In genomic region chr2:70379939-70380338, GRCm38 (mm10) we compare ENCODE assay signal across 29 mouse cellular contexts.
DNase-seq lines count a peak whose midpoint lies in the region; ATAC-seq and TF ChIP-seq lines count a peak whose summit lies in the region.
"Had no signal": no experiment of that assay in that cellular context is flagged by ENCODE, and none has a peak within 500 bp of the region (broad histone marks: within the 10 kb centered on the region; RNA-seq: fewer than 3 reads in every experiment).

No protein-coding gene starts in this region.

- in situ Hi-C loops in ES-E14 (cut with MboI; ENCODE audit: low sequenced_read_pairs in 2 of 2, unreplicated experiment in 2 of 2): no loop called here

- no peak overlapping the region for H3K4me2 ChIP-seq in kidney, postnatal 0 days (ENCODE audit: low read length)
- peak overlapping the region; percentile 37 for H3K4me2 ChIP-seq in lung, embryonic 14.5 days
- no peak overlapping the region for H3K4me2 ChIP-seq in embryonic facial prominence, embryonic 11.5 days (ENCODE audit: low read depth, low read length)
- no peak overlapping the region for H3K4me2 ChIP-seq in hindbrain, embryonic 16.5 days (ENCODE audit: low read length)
- H3K4me2 ChIP-seq: embryonic facial prominence, embryonic 15.5 days; forebrain, embryonic 12.5 days; heart, embryonic 15.5 days; hindbrain, embryonic 12.5 days; midbrain, embryonic 13.5 days; neural tube, embryonic 13.5 days had no signal

- H3K9me3 ChIP-seq in kidney, postnatal 0 days (replicated peaks; ENCODE audit: low read length): no peaks in the 10 kb centered on the region
- H3K9me3 ChIP-seq in lung, embryonic 14.5 days (ENCODE audit: low read depth, low read length): no peaks in the 10 kb centered on the region
- H3K9me3 ChIP-seq in ES-E14 (ENCODE audit: control insufficient read depth, insufficient read depth, low read depth, low read length): no peaks in the 10 kb centered on the region
- H3K9me3 ChIP-seq in embryonic facial prominence, embryonic 11.5 days (replicated peaks; ENCODE audit: control insufficient read depth, low read length): no peaks in the 10 kb centered on the region
- H3K9me3 ChIP-seq in hindbrain, embryonic 16.5 days (ENCODE audit: control insufficient read depth, low read length): no peaks in the 10 kb centered on the region
- H3K9me3 ChIP-seq: embryonic facial prominence, embryonic 15.5 days; forebrain, embryonic 12.5 days; G1E; heart, embryonic 15.5 days; hindbrain, embryonic 12.5 days; midbrain, embryonic 13.5 days; neural tube, embryonic 13.5 days had no signal

- no peaks in the 10 kb centered on the region for H3K36me3 ChIP-seq in kidney, postnatal 0 days (ENCODE audit: insufficient read depth, low read length)
- no peaks in the 10 kb centered on the region for H3K36me3 ChIP-seq in lung, embryonic 14.5 days (ENCODE audit: insufficient read depth)
- H3K36me3 ChIP-seq in ES-E14 (ENCODE audit: control insufficient read depth, insufficient read depth, low read length, poor library complexity, severe bottlenecking): no peaks in the 10 kb centered on the region
- H3K36me3 ChIP-seq in embryonic facial prominence, embryonic 11.5 days (replicated peaks; ENCODE audit: control insufficient read depth, insufficient read depth, low read depth, low read length): no peaks in the 10 kb centered on the region
- no peaks in the 10 kb centered on the region for H3K36me3 ChIP-seq in hindbrain, embryonic 16.5 days (ENCODE audit: control insufficient read depth, insufficient read depth, low read length)
- H3K36me3 ChIP-seq: embryonic facial prominence, embryonic 15.5 days; forebrain, embryonic 12.5 days; G1E; heart, embryonic 15.5 days; hindbrain, embryonic 12.5 days; midbrain, embryonic 13.5 days; neural tube, embryonic 13.5 days had no signal

- no peak for ATAC-seq in kidney, postnatal 0 days (replicated peaks; ENCODE audit: low FRiP score, low read depth)
- ATAC-seq in lung, embryonic 14.5 days (ENCODE audit: insufficient read depth): peak; percentile 83; the same call in 1 of the 2 replicates
- no peak for ATAC-seq in embryonic facial prominence, embryonic 11.5 days (replicated peaks; ENCODE audit: insufficient number of reproducible peaks, low FRiP score, low TSS enrichment, low read depth)
- no peak for ATAC-seq in hindbrain, embryonic 16.5 days
- ATAC-seq: forebrain, postnatal 0 days; midbrain, embryonic 13.5 days had no signal

- H3K27me3 ChIP-seq in kidney, postnatal 0 days (ENCODE audit: insufficient read depth, low read length): no peaks in the 10 kb centered on the region
- no peaks in the 10 kb centered on the region for H3K27me3 ChIP-seq in lung, embryonic 14.5 days (ENCODE audit: insufficient read depth, low read length)
- no peaks in the 10 kb centered on the region for H3K27me3 ChIP-seq in embryonic facial prominence, embryonic 11.5 days (ENCODE audit: control insufficient read depth, insufficient read depth, low read length)
- no peaks in the 10 kb centered on the region for H3K27me3 ChIP-seq in hindbrain, embryonic 16.5 days (replicated peaks; ENCODE audit: control insufficient read depth, insufficient read depth, low read length)
- H3K27me3 ChIP-seq: embryonic facial prominence, embryonic 15.5 days; heart, embryonic 15.5 days; hindbrain, embryonic 12.5 days; midbrain, embryonic 13.5 days; neural tube, embryonic 13.5 days had no signal

- H3K4me1 ChIP-seq in kidney, postnatal 0 days (replicated peaks; ENCODE audit: insufficient read depth, low read length): no peaks in the 10 kb centered on the region
- H3K4me1 ChIP-seq in lung, embryonic 14.5 days (ENCODE audit: insufficient read depth): peaks cover 16% of the 10 kb centered on the region
- 0 out of 4 replicates have a peak, but pooled peaks cover 0 to 1% of the 10 kb centered on the region in 2 experiments for H3K4me1 ChIP-seq in ES-E14 (ENCODE audit: control insufficient read depth in 2 of 2, insufficient read depth in 2 of 2, low read length in 2 of 2, poor library complexity in 1 of 2)
- no peaks in the 10 kb centered on the region for H3K4me1 ChIP-seq in embryonic facial prominence, embryonic 11.5 days (ENCODE audit: control insufficient read depth, insufficient read depth, low read length)
- H3K4me1 ChIP-seq in hindbrain, embryonic 16.5 days (ENCODE audit: control insufficient read depth, insufficient read depth, low read depth, low read length): no peaks in the 10 kb centered on the region
- H3K4me1 ChIP-seq: hindbrain, embryonic 12.5 days; midbrain, embryonic 13.5 days; neural tube, embryonic 13.5 days had no signal

- TF ChIP-seq CTCF in kidney, postnatal 0 days (IDR thresholded peaks at IDR 0.05; ENCODE audit: low read depth): no peak
- no peak for TF ChIP-seq CTCF in lung, embryonic 14.5 days (IDR thresholded peaks at IDR 0.05; ENCODE audit: low read depth)

- WGBS in kidney, postnatal 0 days: 6% methylated on average over 6 of the region's 6 CpGs
- WGBS in lung, embryonic 14.5 days: 4% methylated on average over 6 of the region's 6 CpGs
- WGBS in embryonic facial prominence, embryonic 11.5 days: 22% methylated on average over 6 of the region's 6 CpGs
- WGBS in hindbrain, embryonic 16.5 days: 44% methylated on average over 6 of the region's 6 CpGs

- H3K9ac ChIP-seq in kidney, postnatal 0 days (ENCODE audit: low read depth, low read length): no peak overlapping the region
- no peak overlapping the region for H3K9ac ChIP-seq in lung, embryonic 14.5 days
- H3K9ac ChIP-seq in ES-E14 (ENCODE audit: insufficient read depth, low read depth, low read length, poor library complexity, severe bottlenecking): no peak overlapping the region
- H3K9ac ChIP-seq in embryonic facial prominence, embryonic 11.5 days (replicated peaks; ENCODE audit: low read length): no peak overlapping the region
- H3K9ac ChIP-seq in hindbrain, embryonic 16.5 days (ENCODE audit: low read depth, low read length): no peak overlapping the region
- H3K9ac ChIP-seq: embryonic facial prominence, embryonic 15.5 days; forebrain, embryonic 12.5 days; forebrain, postnatal 0 days; heart, embryonic 15.5 days; hindbrain, embryonic 12.5 days; liver, embryonic 14.5 days; midbrain, embryonic 13.5 days; neural tube, embryonic 13.5 days had no signal

- no peak overlapping the region for H3K4me3 ChIP-seq in kidney, postnatal 0 days (replicated peaks; ENCODE audit: low read depth, low read length)
- no peak overlapping the region for H3K4me3 ChIP-seq in lung, embryonic 14.5 days (ENCODE audit: low read depth, low read length)
- H3K4me3 ChIP-seq in ES-E14 (ENCODE audit: insufficient read depth in 1 of 2, low read depth in 1 of 2, low read length in 2 of 2, poor library complexity in 1 of 2, severe bottlenecking in 1 of 2): no peak overlapping the region
- no peak overlapping the region for H3K4me3 ChIP-seq in embryonic facial prominence, embryonic 11.5 days (ENCODE audit: low read depth, low read length)
- H3K4me3 ChIP-seq in hindbrain, embryonic 16.5 days (ENCODE audit: low read length): no peak overlapping the region
- H3K4me3 ChIP-seq: embryonic facial prominence, embryonic 15.5 days; forebrain, embryonic 12.5 days; heart, embryonic 15.5 days; hindbrain, embryonic 12.5 days; midbrain, embryonic 13.5 days; neural tube, embryonic 13.5 days had no signal

- peak; percentile 47 for DNase-seq in kidney, postnatal 0 days (ENCODE audit: low spot score)
- no peak for DNase-seq in kidney, postnatal 36 days
- DNase-seq in lung, embryonic 14.5 days: peak; percentile 75
- no peak for DNase-seq in lung, postnatal 14 days
- DNase-seq in ES-E14 (ENCODE audit: low read depth, low spot score): peak; percentile 4
- DNase-seq in embryonic facial prominence, embryonic 11.5 days (ENCODE audit: low spot score): peak; percentile 39
- DNase-seq: adrenal gland, adult 8-10 months; B cell, adult 2 months; cerebellum, adult 8-10 months; cerebellum, postnatal 25 days; forebrain, postnatal 0 days; gastrocnemius, postnatal 10 days; heart, postnatal 36 days; kidney, adult 8-10 months; liver; right cerebral cortex, postnatal 4 days; thymus, adult 18-20 months; thymus, postnatal 25 days had no signal

- no peak overlapping the region for H3K27ac ChIP-seq in kidney, postnatal 0 days
- peak overlapping the region; percentile 26 for H3K27ac ChIP-seq in lung, embryonic 14.5 days (ENCODE audit: low read depth)
- no peak overlapping the region for H3K27ac ChIP-seq in ES-E14 (ENCODE audit: insufficient read depth, low read depth, low read length, poor library complexity, severe bottlenecking)
- H3K27ac ChIP-seq in embryonic facial prominence, embryonic 11.5 days (replicated peaks; ENCODE audit: low read depth, low read length): no peak overlapping the region
- no peak overlapping the region for H3K27ac ChIP-seq in hindbrain, embryonic 16.5 days (ENCODE audit: low read depth, low read length)
- H3K27ac ChIP-seq: embryonic facial prominence, embryonic 15.5 days; forebrain, embryonic 12.5 days; heart, embryonic 15.5 days; hindbrain, embryonic 12.5 days; liver, embryonic 14.5 days; macrophage; midbrain, embryonic 13.5 days; neural tube, embryonic 13.5 days; stomach, postnatal 0 days had no signal

TF ChIP-seq in ES-E14, 5 proteins besides CTCF, POLR2A, EP300 and RAD21:
- no peak for TF ChIP-seq CHD2 (IDR thresholded peaks at IDR 0.05; ENCODE audit: low read depth, low read length)
- no peak for TF ChIP-seq MAFK (IDR thresholded peaks at IDR 0.05; ENCODE audit: insufficient read depth, low read depth, low read length)
- no peak for TF ChIP-seq ZNF384 (IDR thresholded peaks at IDR 0.05; ENCODE audit: low read depth, low read length)

Comparison
In these comparisons a context has a peak if more than half of its experiments do, and no peak if none do; other contexts are left out.
1. DNase-seq: peak in kidney, postnatal 0 days (single experiment), lung, embryonic 14.5 days (single experiment), ES-E14 (single experiment) and embryonic facial prominence, embryonic 11.5 days (single experiment); none in kidney, postnatal 36 days (0 of 2) and lung, postnatal 14 days (single experiment).